Mouse (Mus musculus) CD4-positive helper T cell, adult 2 months (primary cell): ENCODE results near the gene Krtap19-9b.

Experiments used
- DNase-seq: peaks from one replicate; pipeline ENCODE4 v3.0.0-alpha.2; 2012; ENCODE audit warnings: low read depth, missing footprints, low spot score

Gene Krtap19-9b

GRCm38 (mm10) chr16:88932165-88932564, at the start of gene Krtap19-9b:
TSS of gene Krtap19-9b (minus strand) at chr16:88932265.
- no peak for DNase-seq

GRCm38 (mm10) chr16:88962773-88963172, 30.7 kb upstream of the Krtap19-9b start, which contains the start of gene Krtap16-3:
TSS of gene Krtap16-3 (minus strand) at chr16:88962873.
- no peak for DNase-seq

GRCm38 (mm10) chr16:88941106-88941505, 9.0 kb upstream of the Krtap19-9b start:
- no peak for DNase-seq

GRCm38 (mm10) chr16:88938252-88938651, 6.2 kb upstream of the Krtap19-9b start:
- DNase-seq = no peak

GRCm38 (mm10) chr16:88896357-88896756, 35.7 kb downstream of the Krtap19-9b start, which contains the start of gene Krtap19-5:
TSS of gene Krtap19-5 (minus strand) at chr16:88896457.
- no peak for DNase-seq

- DNase-seq = no peak
These were observed 45.2 kb downstream of the Krtap19-9b start for GRCm38 (mm10) chr16:88886870-88887269.

GRCm38 (mm10) chr16:88884989-88885388, 47.1 kb downstream of the Krtap19-9b start, which contains the start of gene Krtap19-4:
TSS of gene Krtap19-4 (minus strand) at chr16:88885089.
- DNase-seq = no peak
